7 mouse cellular contexts compared by ENCODE assay signal in the genomic region with DNA sequence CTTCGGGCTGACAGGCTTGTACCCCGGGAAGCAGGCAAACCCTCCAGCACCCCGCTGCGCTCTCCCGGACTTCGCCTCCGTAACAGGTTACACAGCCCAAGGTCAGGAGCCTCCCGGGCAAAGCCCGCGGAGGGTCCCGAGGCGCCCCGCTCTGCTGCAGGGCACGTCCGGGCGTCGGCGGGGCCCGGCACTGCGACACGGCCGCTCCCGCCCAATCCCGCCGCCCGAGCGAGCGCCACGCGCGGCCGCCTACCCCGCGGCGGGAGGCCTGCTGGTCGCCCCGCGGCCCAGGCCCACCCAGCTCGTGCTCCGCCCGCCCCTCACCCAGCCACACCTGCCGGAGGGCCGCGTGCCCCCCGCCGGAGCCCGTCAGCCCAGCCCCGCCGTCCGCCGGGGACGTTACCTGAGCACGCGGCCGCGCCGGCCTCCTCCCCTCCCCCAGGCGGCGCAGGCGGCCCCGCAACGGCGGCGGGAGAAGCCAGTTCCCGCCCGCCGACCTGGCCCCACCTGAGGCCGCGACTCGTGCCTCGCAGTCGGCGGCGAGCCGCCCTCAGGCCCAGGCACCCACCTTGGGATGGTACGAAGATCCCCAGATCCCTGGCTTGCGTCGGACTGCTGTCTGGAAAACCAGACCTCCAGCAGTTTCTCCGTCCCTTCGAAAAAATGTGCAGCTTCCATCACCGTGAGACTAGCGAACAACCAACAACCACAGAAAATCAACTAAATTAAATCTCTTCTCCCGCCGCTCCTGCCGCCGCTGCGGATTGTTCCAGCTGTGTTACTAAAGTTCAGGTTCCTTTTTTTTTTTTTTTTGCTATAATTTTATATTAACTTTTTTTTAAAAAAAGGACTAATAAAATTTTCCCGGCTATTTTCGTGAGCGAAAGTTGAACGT. TPM values are rescaled to one million over a fixed set of nuclear protein-coding genes. Genes with fewer than 3 reads are reported as not detected.
DNase-seq lines count a peak whose midpoint lies in the region; ATAC-seq lines count a peak whose summit lies in the region.
"Not testable (repeated sequence)": the region's sequence is repeated elsewhere in the genome, so short reads cannot be mapped to it uniquely, and the experiment has no call there.

No protein-coding gene starts in this region.

- ATAC-seq in embryonic facial prominence, embryonic 11.5 days (replicated peaks; ENCODE audit: insufficient number of reproducible peaks, low FRiP score, low TSS enrichment, low read depth), result peak; percentile 27; the same call in 1 of the 2 replicates
- 0 out of 2 replicates have a peak, but pooled peaks have one; percentile 0 for ATAC-seq in limb, embryonic 15.5 days (ENCODE audit: insufficient number of reproducible peaks, low FRiP score, low TSS enrichment, low read depth)
- peak; percentile 25 for ATAC-seq in midbrain, embryonic 14.5 days (ENCODE audit: low FRiP score, low TSS enrichment)

- DNase-seq in adrenal gland, postnatal 25 days, result peak; percentile 54
- DNase-seq in embryonic facial prominence, embryonic 11.5 days (ENCODE audit: low spot score), result peak; percentile 53
- peak; percentile 21 to 37 for DNase-seq in heart, adult 9 months (ENCODE audit: low spot score in 2 of 2)
- peak; percentile 70 for DNase-seq in kidney, adult 18-20 months
- peak; percentile 74 for DNase-seq in midbrain, embryonic 14.5 days
- peak; percentile 64 for DNase-seq in spleen, adult 12 weeks (ENCODE audit: low spot score)

- peak overlapping the region; percentile 71 for H3K4me2 ChIP-seq in embryonic facial prominence, embryonic 11.5 days (ENCODE audit: low read depth, low read length)
- peak overlapping the region; percentile 70 for H3K4me2 ChIP-seq in limb, embryonic 15.5 days
- peak overlapping the region; percentile 73 for H3K4me2 ChIP-seq in midbrain, embryonic 14.5 days (ENCODE audit: low read length)

- not testable (repeated sequence) for H3K9me3 ChIP-seq in embryonic facial prominence, embryonic 11.5 days (replicated peaks; ENCODE audit: control insufficient read depth, low read length); limb, embryonic 15.5 days; midbrain, embryonic 14.5 days (ENCODE audit: control insufficient read depth, low read length)

- peak overlapping the region; percentile 88 for H3K27ac ChIP-seq in embryonic facial prominence, embryonic 11.5 days (replicated peaks; ENCODE audit: low read depth, low read length)
- H3K27ac ChIP-seq in limb, embryonic 15.5 days, result peak overlapping the region; percentile 91
- H3K27ac ChIP-seq in midbrain, embryonic 14.5 days (replicated peaks; ENCODE audit: low read depth, low read length), result peak overlapping the region; percentile 89

- H3K27me3 ChIP-seq in embryonic facial prominence, embryonic 11.5 days (ENCODE audit: control insufficient read depth, insufficient read depth, low read length); limb, embryonic 15.5 days; midbrain, embryonic 14.5 days (ENCODE audit: control insufficient read depth, insufficient read depth, low read length): not testable (repeated sequence)

- H3K4me1 ChIP-seq in embryonic facial prominence, embryonic 11.5 days (ENCODE audit: control insufficient read depth, insufficient read depth, low read length), result not testable (repeated sequence)
- H3K4me1 ChIP-seq in limb, embryonic 15.5 days, result peaks cover 18% of the 10 kb centered on the region
- H3K4me1 ChIP-seq in midbrain, embryonic 14.5 days (ENCODE audit: control insufficient read depth, insufficient read depth, low read length), result peaks cover 15% of the 10 kb centered on the region

- H3K4me3 ChIP-seq in embryonic facial prominence, embryonic 11.5 days (ENCODE audit: low read depth, low read length), result peak overlapping the region; percentile 98
- H3K4me3 ChIP-seq in limb, embryonic 15.5 days, result peak overlapping the region; percentile 94
- peak overlapping the region; percentile 91 for H3K4me3 ChIP-seq in midbrain, embryonic 14.5 days (replicated peaks; ENCODE audit: low read depth, low read length)

- not testable (repeated sequence) for H3K36me3 ChIP-seq in embryonic facial prominence, embryonic 11.5 days (replicated peaks; ENCODE audit: control insufficient read depth, insufficient read depth, low read depth, low read length); limb, embryonic 15.5 days; midbrain, embryonic 14.5 days (ENCODE audit: control insufficient read depth, insufficient read depth, low read length)

- H3K9ac ChIP-seq in embryonic facial prominence, embryonic 11.5 days (replicated peaks; ENCODE audit: low read length), result peak overlapping the region; percentile 96
- H3K9ac ChIP-seq in limb, embryonic 15.5 days, result peak overlapping the region; percentile 82
- peak overlapping the region; percentile 84 for H3K9ac ChIP-seq in midbrain, embryonic 14.5 days (replicated peaks; ENCODE audit: low read length)

- under 1% methylated on average over 54 of the region's 91 CpGs for WGBS in embryonic facial prominence, embryonic 11.5 days
- under 1% methylated on average over 64 of the region's 91 CpGs for WGBS in limb, embryonic 15.5 days
- WGBS in midbrain, embryonic 14.5 days, result under 1% methylated on average over 70 of the region's 91 CpGs

RNA-seq across cellular contexts. Expression of a gene that starts 0.6 kb away (rescaled TPM):
- 41.1 and 55.9 TPM in 2 replicates for total RNA-seq in adrenal gland, postnatal 25 days (2021)
- polyA plus RNA-seq in embryonic facial prominence, embryonic 11.5 days (2014; fragmentation: Nextera tagmentation; extraction: Ambion mirVana), result 112 and 129 TPM in 2 replicates
- polyA plus RNA-seq in limb, embryonic 15.5 days (2015; fragmentation: Nextera tagmentation; extraction: Ambion mirVana), result 45.8 and 46.0 TPM in 2 replicates
- polyA plus RNA-seq in midbrain, embryonic 14.5 days (2014; fragmentation: Nextera tagmentation; extraction: Ambion mirVana), result 37.4 and 46.0 TPM in 2 replicates

RNA-seq across cellular contexts. Expression of a gene that starts 37.9 kb away (rescaled TPM):
- 14.1 and 19.0 TPM in 2 replicates for total RNA-seq in adrenal gland, postnatal 25 days (2021)
- polyA plus RNA-seq in embryonic facial prominence, embryonic 11.5 days (2014; fragmentation: Nextera tagmentation; extraction: Ambion mirVana), result 11.3 and 12.3 TPM in 2 replicates
- 8.1 and 10.2 TPM in 2 replicates for polyA plus RNA-seq in limb, embryonic 15.5 days (2015; fragmentation: Nextera tagmentation; extraction: Ambion mirVana)
- polyA plus RNA-seq in midbrain, embryonic 14.5 days (2014; fragmentation: Nextera tagmentation; extraction: Ambion mirVana), result 9.4 and 13.1 TPM in 2 replicates

RNA-seq across cellular contexts. Expression of a gene that starts 43.5 kb away (rescaled TPM):
- 40.8 and 63.8 TPM in 2 replicates for total RNA-seq in adrenal gland, postnatal 25 days (2021)
- 156 and 162 TPM in 2 replicates for polyA plus RNA-seq in embryonic facial prominence, embryonic 11.5 days (2014; fragmentation: Nextera tagmentation; extraction: Ambion mirVana)
- polyA plus RNA-seq in limb, embryonic 15.5 days (2015; fragmentation: Nextera tagmentation; extraction: Ambion mirVana), result 79.9 and 85.3 TPM in 2 replicates
- polyA plus RNA-seq in midbrain, embryonic 14.5 days (2014; fragmentation: Nextera tagmentation; extraction: Ambion mirVana), result 86.6 and 91.5 TPM in 2 replicates

RNA-seq across cellular contexts. Expression of a gene that starts 54.6 kb away (rescaled TPM):
- total RNA-seq in adrenal gland, postnatal 25 days (2021), result 20.0 and 32.1 TPM in 2 replicates
- 90.8 and 92.6 TPM in 2 replicates for polyA plus RNA-seq in embryonic facial prominence, embryonic 11.5 days (2014; fragmentation: Nextera tagmentation; extraction: Ambion mirVana)
- polyA plus RNA-seq in limb, embryonic 15.5 days (2015; fragmentation: Nextera tagmentation; extraction: Ambion mirVana), result 50.8 and 51.5 TPM in 2 replicates
- 68.2 and 73.7 TPM in 2 replicates for polyA plus RNA-seq in midbrain, embryonic 14.5 days (2014; fragmentation: Nextera tagmentation; extraction: Ambion mirVana)

Comparison
In these comparisons a context has a peak if more than half of its experiments do, and no peak if none do; other contexts are left out.
1. Peak in every context shown above with its lines: DNase-seq, ATAC-seq, H3K4me3 ChIP-seq and H3K27ac ChIP-seq.